Mouse (Mus musculus): Measurements from ENCODE around the gene Trpc7. TPM values are rescaled to one million over a fixed set of nuclear protein-coding genes. Genes with fewer than 3 reads are reported as not detected.
A peak's percentile ranks its signal among the peaks of the same experiment; 100 is the strongest.

Gene Trpc7
- polyA plus RNA-seq, 1 experiment from 2014 or later, result 0.20 TPM

GRCm38 (mm10) chr13:56781697-56782096 is 114.1 kb downstream of the Trpc7 start:
- Histone ChIP-seq H3K9ac (ENCODE audit: low read depth, low read length) (no peak overlapping the region), H3K36me3 (ENCODE audit: control insufficient read depth, insufficient read depth) (no peaks in the 10 kb centered on the region), H3K4me3 (ENCODE audit: low read depth, low read length) (no peak overlapping the region), H3K9me3 (ENCODE audit: control insufficient read depth) (no peaks in the 10 kb centered on the region), H3K4me1 (replicated peaks; ENCODE audit: control insufficient read depth, insufficient read depth, low read length) (no peaks in the 10 kb centered on the region), H3K27me3 (replicated peaks; ENCODE audit: control insufficient read depth, insufficient read depth, low read length) (no peaks in the 10 kb centered on the region), H3K27ac (ENCODE audit: low read depth, low read length) (no peak overlapping the region), H3K4me2 (replicated peaks; ENCODE audit: low read depth) (no peak overlapping the region)
- no peak for ATAC-seq
- 91% methylated on average over 3 of the region's 3 CpGs for WGBS
- TF ChIP-seq CTCF (IDR thresholded peaks at IDR 0.05; ENCODE audit: low read depth), result no peak

GRCm38 (mm10) chr13:56780746-56781469 is 114.9 kb downstream of the Trpc7 start:
- no peaks in the 10 kb centered on the region for H3K27me3 ChIP-seq (replicated peaks; ENCODE audit: control insufficient read depth, insufficient read depth, low read length)
- WGBS, result 63% methylated on average over 13 of the region's 13 CpGs
- TF ChIP-seq CTCF (IDR thresholded peaks at IDR 0.05; ENCODE audit: low read depth), result no peak

GRCm38 (mm10) chr13:56774304-56774703 is 121.5 kb downstream of the Trpc7 start:
- H3K9me3 ChIP-seq (ENCODE audit: control insufficient read depth), result no peaks in the 10 kb centered on the region
- no peak overlapping the region for H3K4me2 ChIP-seq (replicated peaks; ENCODE audit: low read depth)
- no peak overlapping the region for H3K9ac ChIP-seq (ENCODE audit: low read depth, low read length)
- no peaks in the 10 kb centered on the region for H3K27me3 ChIP-seq (replicated peaks; ENCODE audit: control insufficient read depth, insufficient read depth, low read length)
- no peak for TF ChIP-seq CTCF (IDR thresholded peaks at IDR 0.05; ENCODE audit: low read depth)
- no peak for ATAC-seq
- no peak overlapping the region for H3K27ac ChIP-seq (ENCODE audit: low read depth, low read length)
- no peaks in the 10 kb centered on the region for H3K4me1 ChIP-seq (replicated peaks; ENCODE audit: control insufficient read depth, insufficient read depth, low read length)
- WGBS, result 41% methylated on average over 5 of the region's 5 CpGs
- no peaks in the 10 kb centered on the region for H3K36me3 ChIP-seq (ENCODE audit: control insufficient read depth, insufficient read depth)
- H3K4me3 ChIP-seq (ENCODE audit: low read depth, low read length), result no peak overlapping the region

More at GRCm38 (mm10) chr13:56780746-56781469, 114.9 kb downstream of the Trpc7 start:
- Histone ChIP-seq H3K4me2 (replicated peaks; ENCODE audit: low read depth) (no peak overlapping the region), H3K9me3 (ENCODE audit: control insufficient read depth) (no peaks in the 10 kb centered on the region), H3K4me1 (replicated peaks; ENCODE audit: control insufficient read depth, insufficient read depth, low read length) (no peaks in the 10 kb centered on the region), H3K4me3 (ENCODE audit: low read depth, low read length) (no peak overlapping the region), H3K36me3 (ENCODE audit: control insufficient read depth, insufficient read depth) (no peaks in the 10 kb centered on the region), H3K27ac (ENCODE audit: low read depth, low read length) (no peak overlapping the region), H3K9ac (ENCODE audit: low read depth, low read length) (no peak overlapping the region)
- ATAC-seq, result no peak

DNA sequence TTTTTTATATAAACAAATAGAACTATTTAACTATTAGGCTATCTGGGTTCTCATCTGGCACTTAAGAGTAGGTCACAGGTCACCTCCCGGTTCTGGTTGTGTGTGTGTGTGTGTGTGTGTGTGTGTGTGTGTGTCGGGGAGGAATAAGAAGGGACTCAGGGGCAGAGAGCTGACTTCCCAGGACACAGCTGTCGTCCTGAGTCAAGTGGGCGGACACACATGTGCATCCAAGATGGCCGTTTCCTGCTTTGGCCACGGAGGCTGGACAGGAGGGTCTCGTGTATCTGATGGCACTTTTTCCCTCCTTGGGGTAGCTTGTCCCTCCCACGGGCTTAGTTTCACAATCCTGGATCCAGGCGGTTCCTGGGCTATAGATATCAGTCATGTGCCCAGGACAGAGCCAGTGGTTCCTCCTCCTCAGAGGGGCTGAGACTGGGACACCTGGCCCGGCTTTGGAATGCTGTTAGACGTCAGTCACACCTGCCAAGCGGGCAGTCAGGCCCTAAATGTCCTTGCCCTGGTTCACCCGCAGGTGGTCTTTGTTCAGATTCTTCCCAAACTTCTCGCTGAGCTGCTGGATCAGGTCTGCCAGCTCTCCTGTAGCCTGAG is 122.4 kb downstream of the Trpc7 start:
- Histone ChIP-seq H3K9ac (ENCODE audit: low read depth, low read length) (no peak overlapping the region), H3K27me3 (replicated peaks; ENCODE audit: control insufficient read depth, insufficient read depth, low read length) (no peaks in the 10 kb centered on the region), H3K36me3 (ENCODE audit: control insufficient read depth, insufficient read depth) (no peaks in the 10 kb centered on the region), H3K4me3 (ENCODE audit: low read depth, low read length) (no peak overlapping the region), H3K4me1 (replicated peaks; ENCODE audit: control insufficient read depth, insufficient read depth, low read length) (no peaks in the 10 kb centered on the region), H3K27ac (ENCODE audit: low read depth, low read length) (no peak overlapping the region), H3K4me2 (replicated peaks; ENCODE audit: low read depth) (no peak overlapping the region), H3K9me3 (ENCODE audit: control insufficient read depth) (no peaks in the 10 kb centered on the region)
- ATAC-seq, result no peak
- TF ChIP-seq CTCF (IDR thresholded peaks at IDR 0.05; ENCODE audit: low read depth), result no peak
- WGBS, result 50% methylated on average over 14 of the region's 14 CpGs

DNA sequence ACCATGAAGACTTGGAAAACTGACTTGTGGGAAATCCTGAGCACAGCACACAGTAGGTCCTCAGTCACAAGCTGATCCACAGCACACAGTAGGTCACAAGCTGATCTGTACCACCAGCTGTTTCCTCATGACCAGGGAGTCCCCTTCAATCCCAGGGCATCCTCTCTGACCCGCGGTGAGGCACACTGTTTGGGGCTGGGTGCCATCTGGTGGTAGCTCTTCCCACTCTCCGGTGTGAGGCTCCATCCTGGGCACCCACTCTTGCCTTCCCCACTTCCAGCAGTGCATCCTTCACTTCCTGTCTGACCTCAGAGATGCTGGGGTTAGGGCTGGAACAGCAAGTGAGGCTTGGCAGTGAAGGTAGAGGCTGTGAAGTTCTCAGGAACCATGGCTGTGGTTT is 123.2 kb downstream of the Trpc7 start:
- ATAC-seq, result no peak
- Histone ChIP-seq H3K27me3 (replicated peaks; ENCODE audit: control insufficient read depth, insufficient read depth, low read length) (no peaks in the 10 kb centered on the region), H3K4me2 (replicated peaks; ENCODE audit: low read depth) (no peak overlapping the region), H3K27ac (ENCODE audit: low read depth, low read length) (no peak overlapping the region), H3K36me3 (ENCODE audit: control insufficient read depth, insufficient read depth) (no peaks in the 10 kb centered on the region), H3K4me1 (replicated peaks; ENCODE audit: control insufficient read depth, insufficient read depth, low read length) (no peaks in the 10 kb centered on the region), H3K9me3 (ENCODE audit: control insufficient read depth) (no peaks in the 10 kb centered on the region), H3K4me3 (ENCODE audit: low read depth, low read length) (no peak overlapping the region), H3K9ac (ENCODE audit: low read depth, low read length) (no peak overlapping the region)
- TF ChIP-seq CTCF (IDR thresholded peaks at IDR 0.05; ENCODE audit: low read depth), result peak; percentile 50
- WGBS, result 42% methylated on average over 3 of the region's 3 CpGs

GRCm38 (mm10) chr13:56770786-56771185 is 125.0 kb downstream of the Trpc7 start:
- TF ChIP-seq CTCF (IDR thresholded peaks at IDR 0.05; ENCODE audit: low read depth), result peak; percentile 41
- no peak for ATAC-seq
- no peak overlapping the region for H3K27ac ChIP-seq (ENCODE audit: low read depth, low read length)
- no peak overlapping the region for H3K4me3 ChIP-seq (ENCODE audit: low read depth, low read length)
- H3K9me3 ChIP-seq (ENCODE audit: control insufficient read depth), result no peaks in the 10 kb centered on the region
- no peaks in the 10 kb centered on the region for H3K27me3 ChIP-seq (replicated peaks; ENCODE audit: control insufficient read depth, insufficient read depth, low read length)
- H3K36me3 ChIP-seq (ENCODE audit: control insufficient read depth, insufficient read depth), result no peaks in the 10 kb centered on the region
- H3K9ac ChIP-seq (ENCODE audit: low read depth, low read length), result no peak overlapping the region
- 70% methylated on average over 5 of the region's 5 CpGs for WGBS
- no peak overlapping the region for H3K4me2 ChIP-seq (replicated peaks; ENCODE audit: low read depth)
- no peaks in the 10 kb centered on the region for H3K4me1 ChIP-seq (replicated peaks; ENCODE audit: control insufficient read depth, insufficient read depth, low read length)

All from intestine, postnatal 0 days (tissue).